Mouse (Mus musculus): ENCODE measurements at regions not wholly inside any gene's neighbourhood (a gene's known extent, or its start where the extent isn't known, plus 50 kb on each side); places are given as distances from the start of the nearest gene placed in this dataset.

- TF ChIP-seq CTCF (IDR thresholded peaks at IDR 0.05; ENCODE audit: low read depth), result no peak
- TF ChIP-seq EP300 (IDR thresholded peaks at IDR 0.05; ENCODE audit: low read depth), result no peak
Observed at GRCm38 (mm10) chr8:18268301-18268700, 709.8 kb downstream of the Defb40 start.

Data from liver, embryonic 14.5 days (tissue).